Mouse (Mus musculus): ENCODE results near the gene Grin2a.

Gene Grin2a

DNA sequence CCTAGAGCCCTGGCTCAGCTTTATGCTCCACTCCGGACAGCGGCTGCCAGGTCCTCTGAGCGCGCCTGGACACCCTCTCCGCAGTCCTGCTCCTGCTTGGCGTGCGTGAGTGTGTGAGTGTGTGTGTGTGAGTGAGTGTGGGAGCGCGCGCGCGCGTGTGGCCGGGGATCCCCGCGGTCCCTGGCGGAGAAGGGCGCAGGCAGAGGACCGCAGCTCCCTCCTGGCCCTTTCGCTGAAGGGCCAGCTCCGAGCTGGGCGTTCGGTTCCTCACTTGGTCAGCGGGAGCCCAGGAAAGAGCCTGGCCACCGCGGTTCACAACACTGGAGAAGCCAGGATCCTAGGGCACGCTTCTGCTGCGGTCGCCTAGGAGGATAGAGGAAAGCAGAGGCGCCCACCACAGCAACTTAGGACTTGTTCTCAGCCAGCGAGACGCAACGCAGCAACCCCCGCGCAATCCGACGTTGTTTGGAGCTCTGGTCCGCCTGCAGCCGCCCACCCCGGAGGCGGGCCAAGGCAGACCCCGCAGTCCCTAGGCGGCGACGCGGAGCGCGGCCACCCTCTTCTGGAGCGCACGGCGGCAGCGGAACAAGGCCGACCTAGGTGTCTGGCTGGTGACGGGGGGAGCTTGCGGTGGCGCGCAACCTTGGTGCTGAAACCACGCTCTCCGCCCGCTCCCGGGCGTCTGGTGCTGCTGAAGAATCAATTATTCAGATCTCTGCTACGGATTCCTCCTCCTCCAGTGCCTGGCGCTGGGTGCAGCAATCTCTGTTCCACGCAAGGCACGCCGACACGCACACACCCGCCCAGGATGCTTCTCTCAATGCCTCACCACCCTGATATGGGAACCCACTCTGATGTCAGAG, at the start of gene Grin2a:
Gene Grin2a (minus strand): TSS at position 610 of the 863 bp plus-strand sequence.
- no peak for DNase-seq (ENCODE audit: extremely low read depth, insufficient read length, low spot score)

- no peak for DNase-seq (ENCODE audit: extremely low read depth, insufficient read length, low spot score)
Observed at GRCm38 (mm10) chr16:10035582-10036215, 40.3 kb upstream of the Grin2a start.

DNA sequence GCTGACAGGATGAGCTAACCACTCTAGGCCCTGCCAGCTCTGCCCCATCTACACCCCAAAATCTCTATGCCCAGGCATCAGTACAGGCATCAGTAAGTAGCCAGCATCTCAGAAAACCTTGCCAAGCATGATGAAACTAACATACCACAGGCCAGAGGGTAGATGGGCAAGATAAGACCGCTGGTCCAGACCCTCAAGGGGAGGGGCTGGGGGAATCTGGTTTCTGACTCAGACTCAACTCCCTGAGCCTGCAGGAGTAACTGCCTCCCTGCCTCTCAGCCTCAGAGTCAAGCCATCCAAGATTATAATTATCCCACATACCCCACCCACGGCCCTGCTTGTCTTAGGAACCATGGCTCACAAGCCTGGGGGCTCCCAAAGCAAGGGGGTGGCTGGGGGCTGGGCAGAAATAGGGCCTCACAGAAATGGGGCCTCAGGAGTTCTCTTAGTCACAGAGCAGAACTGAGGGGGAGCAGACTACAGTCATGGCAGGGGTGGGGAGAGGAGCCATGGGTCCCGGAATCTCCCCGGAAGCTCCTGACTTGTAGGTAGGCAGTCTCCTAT, 38.1 kb upstream of the Grin2a start:
- peak; percentile 57 for DNase-seq (ENCODE audit: extremely low read depth, insufficient read length, low spot score)

- no peak for DNase-seq (ENCODE audit: extremely low read depth, insufficient read length, low spot score)
Observed at GRCm38 (mm10) chr16:10031891-10032290, 36.5 kb upstream of the Grin2a start.

DNA sequence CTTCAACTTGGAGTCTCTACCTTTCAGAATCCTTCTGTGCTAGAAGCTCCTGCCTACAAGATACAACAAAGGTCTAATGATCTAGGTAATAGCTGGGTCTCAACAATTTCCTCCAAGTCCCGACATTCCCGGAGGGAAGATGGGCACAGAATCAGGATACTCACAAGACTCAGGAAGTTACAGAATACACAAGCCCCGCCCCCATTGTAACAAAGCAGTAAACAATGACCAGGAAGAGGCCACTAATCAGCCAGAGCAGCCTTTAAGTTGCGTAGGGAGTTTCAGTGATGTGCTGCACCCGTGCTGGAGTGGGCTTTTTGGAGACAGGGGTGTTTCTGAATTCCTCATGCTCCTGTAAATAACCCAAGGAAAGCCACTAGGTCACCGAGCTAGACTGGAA, 31.4 kb upstream of the Grin2a start:
- DNase-seq (ENCODE audit: extremely low read depth, insufficient read length, low spot score): no peak

DNA sequence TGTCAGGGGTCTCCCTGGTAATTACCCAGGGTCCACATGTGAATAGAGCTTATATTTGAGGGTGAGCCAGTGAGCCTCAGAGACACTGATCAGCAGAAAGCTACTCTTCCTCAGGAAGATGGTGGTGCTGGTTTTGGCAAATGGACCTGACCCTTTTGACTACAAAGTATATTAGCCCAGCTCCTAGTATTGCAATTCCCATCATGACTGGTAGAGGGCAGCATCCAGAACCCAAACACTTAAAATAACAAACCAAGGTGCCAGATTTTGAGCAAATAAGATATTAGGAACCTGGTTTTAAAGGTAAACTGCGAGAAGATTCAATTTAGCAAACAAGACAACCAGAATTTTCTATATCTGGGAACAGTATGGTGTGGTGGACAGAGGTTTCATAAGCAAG, 14.4 kb upstream of the Grin2a start:
- DNase-seq (ENCODE audit: extremely low read depth, insufficient read length, low spot score): no peak

- DNase-seq (ENCODE audit: extremely low read depth, insufficient read length, low spot score): no peak
Observed at GRCm38 (mm10) chr16:10005606-10006005, 10.2 kb upstream of the Grin2a start.

GRCm38 (mm10) chr16:10004096-10004495, 8.7 kb upstream of the Grin2a start:
- no peak for DNase-seq (ENCODE audit: extremely low read depth, insufficient read length, low spot score)

DNA sequence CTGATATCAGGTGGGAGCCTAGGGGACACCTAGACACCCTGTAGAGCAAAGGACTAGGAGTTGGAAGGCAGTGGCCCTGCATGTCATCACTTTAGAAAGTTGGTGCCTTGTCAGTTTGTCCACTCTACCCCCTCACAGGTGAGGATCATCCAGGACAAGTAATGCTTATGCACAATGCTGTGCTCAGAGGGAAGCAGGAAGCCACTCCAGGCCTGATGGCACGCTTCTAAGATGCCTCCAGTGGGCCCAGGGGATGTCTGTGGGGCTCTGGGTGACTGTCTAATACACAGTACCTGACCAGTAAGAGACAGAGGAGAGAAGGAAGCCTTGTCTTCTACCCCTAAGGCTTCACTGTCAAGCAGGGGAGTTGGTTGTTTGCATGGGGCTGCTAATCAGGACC, 7.6 kb upstream of the Grin2a start:
- no peak for DNase-seq (ENCODE audit: extremely low read depth, insufficient read length, low spot score)

DNA sequence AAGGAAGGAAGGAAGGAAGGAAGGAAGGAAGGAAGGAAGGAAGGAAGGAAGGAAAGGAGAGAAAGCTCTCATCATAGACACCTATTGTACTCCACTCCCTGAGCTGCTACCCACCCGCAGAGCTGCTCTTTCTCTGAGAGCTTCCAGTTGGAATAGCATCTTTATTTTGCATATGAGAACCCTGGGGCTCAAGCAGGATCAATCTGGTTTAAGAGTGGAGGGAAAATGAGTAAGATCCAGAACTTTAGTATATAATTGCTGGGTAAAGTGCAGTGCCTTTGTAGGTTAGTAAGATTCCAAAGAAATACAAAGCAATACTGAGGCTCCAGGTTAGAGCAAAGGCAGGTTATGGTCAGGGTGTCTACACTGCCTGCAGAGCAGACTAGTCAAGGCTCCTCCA, 6.2 kb upstream of the Grin2a start:
- DNase-seq (ENCODE audit: extremely low read depth, insufficient read length, low spot score): no peak

- DNase-seq (ENCODE audit: extremely low read depth, insufficient read length, low spot score): no peak
Observed at GRCm38 (mm10) chr16:9999926-10000325, 4.6 kb upstream of the Grin2a start.

DNA sequence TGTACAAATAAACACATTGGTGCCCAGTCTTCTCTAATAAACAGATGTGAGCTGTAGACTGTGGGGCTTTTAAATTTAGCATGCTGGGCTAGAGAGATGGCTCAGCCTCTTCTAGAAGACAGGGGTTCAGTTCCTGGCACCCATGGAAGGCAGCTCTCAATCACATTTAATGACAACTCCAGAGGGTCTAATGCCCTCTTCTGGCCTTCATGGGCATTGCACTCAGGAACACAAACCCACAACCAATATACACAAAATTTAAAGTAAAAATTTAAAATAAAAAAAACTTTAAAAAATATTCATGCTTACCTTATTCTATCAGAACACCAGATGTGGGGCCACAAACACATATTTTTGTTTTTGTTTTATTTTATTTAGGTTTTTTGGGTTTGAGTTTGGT, 2.6 kb upstream of the Grin2a start:
- DNase-seq (ENCODE audit: extremely low read depth, insufficient read length, low spot score): no peak

GRCm38 (mm10) chr16:9995814-9996210, 452 bp upstream of the Grin2a start:
- DNase-seq (ENCODE audit: extremely low read depth, insufficient read length, low spot score): no peak

DNA sequence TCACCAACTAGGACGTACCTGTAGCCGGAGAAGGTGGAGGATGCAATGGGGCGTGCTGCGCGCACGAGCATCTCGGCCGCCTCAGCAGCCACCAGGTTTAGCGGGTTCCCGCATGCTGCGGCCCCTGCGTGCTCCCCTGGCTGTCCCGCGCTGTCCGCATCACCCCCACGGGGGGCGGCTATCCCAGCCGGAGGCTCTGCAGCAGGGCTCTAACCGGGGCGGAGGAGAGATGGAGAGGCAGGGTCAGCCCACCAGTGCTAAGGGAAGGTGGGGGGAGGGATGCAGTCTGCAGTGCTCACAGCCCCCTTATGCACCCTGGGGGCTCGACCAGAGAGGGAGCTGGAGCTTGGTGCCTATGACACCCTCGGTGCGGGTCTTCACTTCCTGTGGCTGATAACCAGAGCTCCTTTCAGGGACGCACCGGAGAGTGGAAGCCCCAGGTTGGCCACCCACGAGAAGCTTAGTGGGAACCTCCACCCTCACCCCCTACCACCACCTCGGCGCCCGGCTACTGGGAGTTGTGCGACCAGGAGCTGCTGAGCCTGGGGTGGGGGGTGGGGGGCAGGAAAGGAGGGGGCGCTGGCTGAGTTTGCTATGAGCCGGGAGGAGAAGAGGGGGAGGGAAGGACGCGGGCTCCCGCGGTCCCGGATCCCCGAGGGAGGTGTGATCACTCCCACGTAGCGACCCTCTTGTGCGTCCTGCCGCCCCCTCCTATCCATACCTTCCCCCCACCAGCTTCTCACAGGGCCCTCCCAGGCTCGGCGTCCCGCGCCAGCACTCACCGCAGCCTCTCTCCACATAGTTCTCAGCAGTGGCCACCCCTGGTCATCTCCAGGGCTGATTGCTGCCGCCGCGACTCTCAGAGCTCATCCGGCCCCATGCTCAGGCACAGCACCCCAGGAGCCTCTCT, 1.1 kb downstream of the Grin2a start:
- no peak for DNase-seq (ENCODE audit: extremely low read depth, insufficient read length, low spot score)

GRCm38 (mm10) chr16:9993255-9994040, 1.9 kb downstream of the Grin2a start:
- DNase-seq (ENCODE audit: extremely low read depth, insufficient read length, low spot score): no peak

DNA sequence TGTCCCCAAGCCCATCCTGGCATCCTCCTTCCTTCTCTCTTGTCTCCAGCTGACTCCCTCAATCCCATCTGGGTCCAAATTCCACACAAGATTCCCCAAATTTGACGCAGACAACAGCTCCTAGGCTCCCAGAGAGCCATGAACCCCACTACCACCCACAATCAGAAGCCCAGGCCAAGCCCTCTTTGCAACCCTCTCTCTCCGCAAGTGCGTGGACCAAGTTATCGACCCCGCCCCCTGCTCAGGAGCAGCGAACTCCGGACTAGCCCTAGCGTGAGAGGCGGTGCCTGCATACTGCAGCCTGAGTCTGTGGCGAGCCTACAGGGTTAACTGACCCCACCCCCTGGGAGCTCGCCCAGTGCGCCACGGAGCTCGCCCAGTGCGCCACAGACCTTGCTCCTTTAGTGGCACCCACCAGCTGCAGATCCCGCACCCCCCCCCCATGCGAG, 2.6 kb downstream of the Grin2a start:
- DNase-seq (ENCODE audit: extremely low read depth, insufficient read length, low spot score): no peak

GRCm38 (mm10) chr16:9992076-9992772, 3.1 kb downstream of the Grin2a start:
- no peak for DNase-seq (ENCODE audit: extremely low read depth, insufficient read length, low spot score)

DNA sequence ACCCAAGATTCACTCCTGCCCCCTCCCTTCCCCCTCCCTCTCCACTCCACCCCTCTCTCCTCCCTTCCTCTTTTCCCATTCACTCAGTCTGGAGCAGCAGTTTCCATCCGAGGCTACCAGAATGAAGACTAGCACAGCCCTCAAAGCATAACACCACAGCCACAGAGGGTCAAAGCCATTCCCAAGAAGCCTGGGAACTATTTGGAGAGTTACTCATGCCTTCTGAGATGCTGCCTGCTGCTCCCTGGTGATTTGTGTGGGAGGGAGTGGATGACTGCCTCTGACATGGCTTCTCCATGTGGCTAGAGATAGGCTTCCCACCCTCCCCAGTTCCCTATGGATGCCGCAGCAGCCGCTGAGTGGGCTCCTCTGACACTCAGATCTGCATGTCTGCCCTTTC, 10.3 kb downstream of the Grin2a start:
- DNase-seq (ENCODE audit: extremely low read depth, insufficient read length, low spot score): no peak

DNA sequence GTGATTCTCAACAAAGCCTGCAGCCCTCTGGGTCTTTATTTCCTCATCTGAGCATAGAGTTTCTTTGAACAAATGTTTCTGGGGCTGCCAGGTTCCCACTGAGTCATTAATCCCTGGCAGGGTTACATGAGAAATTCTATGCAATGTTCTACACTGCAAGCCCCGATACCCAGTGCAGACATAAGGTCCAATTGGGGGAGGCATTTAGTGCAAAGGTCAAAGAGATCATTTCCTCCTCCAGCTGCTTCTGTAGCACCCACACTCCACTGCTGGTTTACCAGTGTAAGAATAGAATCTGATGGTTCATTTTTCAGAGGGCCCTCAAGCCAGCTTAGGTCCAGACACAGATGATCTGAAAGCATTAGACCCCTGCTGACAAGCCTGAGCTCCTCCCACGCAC, 14.7 kb downstream of the Grin2a start:
- no peak for DNase-seq (ENCODE audit: extremely low read depth, insufficient read length, low spot score)
